Mouse (Mus musculus): ENCODE measurements around the gene Col5a1. TPM values are rescaled to one million over a fixed set of nuclear protein-coding genes. Genes with fewer than 3 reads are reported as not detected.

Col5a1 gene
- polyA plus RNA-seq, 1 experiment from 2014 or later = 11.1 TPM

GRCm38 (mm10) chr2:27912546-27913275 lies 26.5 kb downstream of the Col5a1 start:
- H3K4me1 ChIP-seq = peaks cover 12% of the 10 kb centered on the region
- H3K36me3 ChIP-seq (replicated peaks) = no peaks in the 10 kb centered on the region
- H3K27me3 ChIP-seq (ENCODE audit: poor library complexity, severe bottlenecking) = no peaks in the 10 kb centered on the region
- DNase-seq (ENCODE audit: extremely low spot score, low spot score) = no peak
- no peak overlapping the region for H3K4me3 ChIP-seq
- no peak overlapping the region for H3K27ac ChIP-seq
- H3K9me3 ChIP-seq = no peaks in the 10 kb centered on the region
- 97% methylated on average over 1 of the region's 1 CpGs for whole genome bisulfite sequencing

DNA sequence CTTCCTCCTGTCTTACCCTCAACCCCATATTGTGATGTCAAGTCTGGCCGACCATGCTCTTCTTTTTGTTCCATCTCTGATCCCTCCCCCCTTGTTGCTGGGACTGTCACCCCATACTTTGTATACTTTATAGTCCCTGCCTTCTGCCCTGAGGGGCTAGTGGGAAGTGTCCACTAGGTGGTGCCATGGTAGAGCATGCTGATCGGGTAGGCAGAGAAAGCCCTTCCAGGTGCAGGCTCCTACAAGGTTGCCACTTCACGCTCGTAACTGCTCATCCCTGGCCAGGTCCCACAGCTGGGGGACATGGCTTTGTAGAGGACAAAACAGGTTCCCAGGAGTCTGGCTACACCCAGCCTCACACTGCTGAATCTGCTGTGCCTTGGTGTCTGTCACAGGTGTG lies 29.5 kb downstream of the Col5a1 start:
- H3K27ac ChIP-seq = peak overlapping the region; percentile 58; the same call in 1 of the 2 replicates
- no peaks in the 10 kb centered on the region for H3K9me3 ChIP-seq
- no peaks in the 10 kb centered on the region for H3K27me3 ChIP-seq (ENCODE audit: poor library complexity, severe bottlenecking)
- no peak overlapping the region for H3K4me3 ChIP-seq
- H3K36me3 ChIP-seq (replicated peaks) = no peaks in the 10 kb centered on the region
- DNase-seq (ENCODE audit: extremely low spot score, low spot score) = no peak
- peaks cover 12% of the 10 kb centered on the region for H3K4me1 ChIP-seq
- WGBS = 71% methylated on average over 4 of the region's 4 CpGs

- H3K36me3 ChIP-seq (replicated peaks) = no peaks in the 10 kb centered on the region
- WGBS = 58% methylated on average over 2 of the region's 2 CpGs
- H3K27me3 ChIP-seq (ENCODE audit: poor library complexity, severe bottlenecking) = no peaks in the 10 kb centered on the region
- peak overlapping the region; percentile 58 for H3K27ac ChIP-seq
- H3K4me3 ChIP-seq = no peak overlapping the region
- no peaks in the 10 kb centered on the region for H3K9me3 ChIP-seq
- H3K4me1 ChIP-seq = peaks cover 12% of the 10 kb centered on the region
- no peak for DNase-seq (ENCODE audit: extremely low spot score, low spot score)
These were observed 30.1 kb downstream of the Col5a1 start for GRCm38 (mm10) chr2:27916316-27916715.

GRCm38 (mm10) chr2:27917177-27917576 lies 31.0 kb downstream of the Col5a1 start:
- WGBS = 93% methylated on average over 3 of the region's 3 CpGs
- Histone ChIP-seq H3K4me3 (no peak overlapping the region), H3K27ac (no peak overlapping the region), H3K27me3 (ENCODE audit: poor library complexity, severe bottlenecking) (no peaks in the 10 kb centered on the region), H3K9me3 (no peaks in the 10 kb centered on the region), H3K4me1 (peaks cover 12% of the 10 kb centered on the region), H3K36me3 (replicated peaks) (no peaks in the 10 kb centered on the region)
- DNase-seq (ENCODE audit: extremely low spot score, low spot score) = no peak

GRCm38 (mm10) chr2:27918106-27918505 lies 31.9 kb downstream of the Col5a1 start:
- DNase-seq (ENCODE audit: extremely low spot score, low spot score) = no peak
- Histone ChIP-seq H3K27ac (no peak overlapping the region), H3K36me3 (replicated peaks) (no peaks in the 10 kb centered on the region), H3K9me3 (no peaks in the 10 kb centered on the region), H3K4me1 (peaks cover 12% of the 10 kb centered on the region), H3K27me3 (ENCODE audit: poor library complexity, severe bottlenecking) (no peaks in the 10 kb centered on the region), H3K4me3 (no peak overlapping the region)
- whole genome bisulfite sequencing = 87% methylated on average over 7 of the region's 7 CpGs

- WGBS = 93% methylated on average over 6 of the region's 6 CpGs
- DNase-seq (ENCODE audit: extremely low spot score, low spot score) = no peak
- no peaks in the 10 kb centered on the region for H3K27me3 ChIP-seq (ENCODE audit: poor library complexity, severe bottlenecking)
- H3K36me3 ChIP-seq (replicated peaks) = no peaks in the 10 kb centered on the region
- H3K4me1 ChIP-seq = peaks cover 12% of the 10 kb centered on the region
- H3K9me3 ChIP-seq = no peaks in the 10 kb centered on the region
- no peak overlapping the region for H3K27ac ChIP-seq
- no peak overlapping the region for H3K4me3 ChIP-seq
These were observed 33.2 kb downstream of the Col5a1 start for GRCm38 (mm10) chr2:27919309-27919850.

- H3K4me3 ChIP-seq = no peak overlapping the region
- DNase-seq (ENCODE audit: extremely low spot score, low spot score) = no peak
- H3K36me3 ChIP-seq (replicated peaks) = no peaks in the 10 kb centered on the region
- no peaks in the 10 kb centered on the region for H3K4me1 ChIP-seq
- no peak overlapping the region for H3K27ac ChIP-seq
- 89% methylated on average over 8 of the region's 8 CpGs for WGBS
- H3K27me3 ChIP-seq (ENCODE audit: poor library complexity, severe bottlenecking) = no peaks in the 10 kb centered on the region
- H3K9me3 ChIP-seq = no peaks in the 10 kb centered on the region
These were observed 35.8 kb downstream of the Col5a1 start for GRCm38 (mm10) chr2:27922053-27922452.

- Histone ChIP-seq H3K9me3 (no peaks in the 10 kb centered on the region), H3K27ac (no peak overlapping the region), H3K4me3 (no peak overlapping the region), H3K36me3 (replicated peaks) (no peaks in the 10 kb centered on the region), H3K27me3 (ENCODE audit: poor library complexity, severe bottlenecking) (no peaks in the 10 kb centered on the region), H3K4me1 (no peaks in the 10 kb centered on the region)
- 86% methylated on average over 6 of the region's 6 CpGs for whole genome bisulfite sequencing
- no peak for DNase-seq (ENCODE audit: extremely low spot score, low spot score)
These were observed 37.5 kb downstream of the Col5a1 start for GRCm38 (mm10) chr2:27923718-27924117.

DNA sequence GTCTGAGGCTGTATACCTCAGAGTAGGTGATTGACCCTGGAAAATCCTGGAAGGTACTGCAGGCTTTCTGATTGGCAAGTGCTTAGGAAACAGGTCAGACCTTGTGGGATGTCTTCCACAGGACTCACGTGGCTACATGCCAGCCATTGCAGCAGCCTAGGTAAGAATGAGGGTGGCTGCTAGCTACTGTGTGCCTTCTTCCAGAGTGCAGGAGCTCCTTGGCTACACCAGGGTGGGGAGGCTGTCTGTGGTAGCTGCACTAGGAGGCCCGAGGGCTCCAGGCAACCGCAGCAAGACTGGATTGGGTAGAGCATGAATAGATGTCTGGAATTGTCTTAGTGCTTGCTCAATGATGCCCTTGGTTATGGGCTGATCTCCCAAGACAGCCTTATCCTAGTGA lies 38.2 kb downstream of the Col5a1 start:
- Histone ChIP-seq H3K27me3 (ENCODE audit: poor library complexity, severe bottlenecking) (no peaks in the 10 kb centered on the region), H3K4me1 (no peaks in the 10 kb centered on the region), H3K9me3 (no peaks in the 10 kb centered on the region), H3K27ac (no peak overlapping the region), H3K4me3 (no peak overlapping the region), H3K36me3 (replicated peaks) (no peaks in the 10 kb centered on the region)
- 92% methylated on average over 3 of the region's 3 CpGs for WGBS
- DNase-seq (ENCODE audit: extremely low spot score, low spot score) = no peak

DNA sequence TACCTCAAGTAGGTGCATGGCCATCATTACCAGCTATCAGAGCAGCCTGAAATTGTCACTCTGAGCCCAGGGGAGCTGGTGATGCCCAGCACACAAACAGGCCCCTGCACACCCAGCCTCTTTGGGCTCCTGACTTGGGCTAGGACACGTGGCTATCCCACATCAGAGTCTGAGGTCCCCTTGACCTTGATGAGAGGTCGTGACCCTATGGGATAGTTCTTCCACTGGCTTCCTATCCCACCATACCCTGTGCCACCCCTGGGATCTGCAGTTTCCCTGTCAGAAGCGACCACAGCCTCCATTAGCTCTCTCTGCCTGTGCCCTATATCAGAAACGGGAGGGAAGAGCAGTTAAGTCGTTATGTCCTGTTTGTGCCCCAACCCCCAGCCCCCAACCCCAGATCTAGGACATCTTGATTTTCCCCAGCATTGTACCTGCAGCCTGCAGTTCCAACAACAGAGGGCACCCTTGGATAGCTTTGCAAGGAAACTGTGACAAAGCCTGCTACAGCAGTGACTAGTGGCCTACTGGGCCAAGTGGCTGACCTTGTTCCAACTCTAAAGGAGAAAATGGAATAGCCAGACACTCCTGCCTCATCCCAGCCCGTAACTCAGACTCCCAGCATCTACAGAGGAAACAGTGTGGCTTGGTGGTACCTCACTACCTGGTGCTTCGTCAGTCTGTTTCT lies 40.4 kb downstream of the Col5a1 start:
- Histone ChIP-seq H3K27ac (no peak overlapping the region), H3K9me3 (no peaks in the 10 kb centered on the region), H3K4me1 (peaks cover 13% of the 10 kb centered on the region), H3K4me3 (no peak overlapping the region), H3K36me3 (replicated peaks) (no peaks in the 10 kb centered on the region), H3K27me3 (ENCODE audit: poor library complexity, severe bottlenecking) (no peaks in the 10 kb centered on the region)
- WGBS = 65% methylated on average over 7 of the region's 7 CpGs
- peak; percentile 35 for DNase-seq (ENCODE audit: extremely low spot score, low spot score)

GRCm38 (mm10) chr2:27930471-27931015 lies 44.3 kb downstream of the Col5a1 start:
- Histone ChIP-seq H3K4me1 (peaks cover 39% of the 10 kb centered on the region), H3K36me3 (replicated peaks) (no peaks in the 10 kb centered on the region), H3K27ac (no peak overlapping the region; the same call in 1 of the 2 replicates), H3K4me3 (no peak overlapping the region), H3K27me3 (ENCODE audit: poor library complexity, severe bottlenecking) (no peaks in the 10 kb centered on the region), H3K9me3 (no peaks in the 10 kb centered on the region)
- DNase-seq (ENCODE audit: extremely low spot score, low spot score) = no peak
- WGBS = 86% methylated on average over 5 of the region's 5 CpGs

DNA sequence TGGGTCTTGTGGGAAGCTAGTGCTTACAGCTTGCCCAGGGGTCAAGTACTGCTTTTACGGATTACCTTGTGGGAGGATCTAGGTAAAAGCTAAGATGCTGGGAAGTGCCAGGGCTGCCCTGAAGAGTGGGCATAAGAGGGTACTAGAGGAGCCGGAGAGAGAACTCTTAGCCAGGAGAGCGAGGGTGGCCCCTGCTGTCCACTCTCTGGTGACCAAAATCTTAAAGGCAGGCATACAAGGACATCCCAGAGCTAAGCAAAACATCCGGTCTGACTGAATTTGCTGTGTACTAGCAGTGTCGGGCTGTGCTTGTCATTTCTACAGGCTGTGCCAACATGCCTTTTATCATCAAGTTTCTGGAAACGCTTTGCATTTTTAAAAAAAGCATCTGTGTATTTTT lies 44.9 kb downstream of the Col5a1 start:
- no peak for DNase-seq (ENCODE audit: extremely low spot score, low spot score)
- Histone ChIP-seq H3K9me3 (no peaks in the 10 kb centered on the region), H3K27me3 (ENCODE audit: poor library complexity, severe bottlenecking) (no peaks in the 10 kb centered on the region), H3K36me3 (replicated peaks) (no peaks in the 10 kb centered on the region), H3K27ac (peak overlapping the region; percentile 66; the same call in 1 of the 2 replicates), H3K4me1 (peaks cover 39% of the 10 kb centered on the region), H3K4me3 (no peak overlapping the region)
- WGBS = 90% methylated on average over 6 of the region's 6 CpGs

DNA sequence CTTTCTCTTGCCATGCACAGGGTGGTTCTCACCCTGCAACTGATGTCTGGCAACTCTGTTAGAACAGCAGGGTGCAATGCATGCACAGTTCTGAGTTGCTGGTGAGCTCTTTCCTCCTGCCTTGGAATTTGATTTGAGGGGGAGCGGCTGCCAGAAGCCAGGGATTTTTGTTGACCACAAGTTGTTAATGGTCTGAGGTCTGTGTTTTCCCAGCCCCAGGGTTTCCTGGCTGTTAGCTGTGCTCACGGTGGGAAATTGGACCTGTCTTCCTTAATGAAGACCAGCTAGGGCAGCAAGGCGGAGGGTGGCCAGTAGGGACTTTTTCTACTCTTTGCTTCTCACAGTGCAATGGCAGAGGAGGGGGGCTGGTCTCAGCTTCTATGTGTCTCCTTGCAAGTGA lies 45.7 kb downstream of the Col5a1 start:
- no peaks in the 10 kb centered on the region for H3K27me3 ChIP-seq (ENCODE audit: poor library complexity, severe bottlenecking)
- peak overlapping the region; percentile 66 for H3K27ac ChIP-seq
- no peak for DNase-seq (ENCODE audit: extremely low spot score, low spot score)
- peaks cover 39% of the 10 kb centered on the region for H3K4me1 ChIP-seq
- no peak overlapping the region for H3K4me3 ChIP-seq
- H3K36me3 ChIP-seq (replicated peaks) = no peaks in the 10 kb centered on the region
- no peaks in the 10 kb centered on the region for H3K9me3 ChIP-seq
- WGBS = 25% methylated on average over 3 of the region's 3 CpGs

Measured in forebrain, embryonic 10.5 days (tissue).